Mouse (Mus musculus) left cerebral cortex, postnatal 10 days (tissue): Measurements from ENCODE around the gene Ppp4c. TPM values are rescaled to one million over a fixed set of nuclear protein-coding genes. Genes with fewer than 3 reads are reported as not detected.

ENCODE experiments used
- total RNA-seq, 2 experiments: library from RNA; stranded (reverse); gene quantifications; 2 replicates each; pipeline ENCODE4 v1.2.3; 2021

Ppp4c gene
- total RNA-seq, 2 experiments from 2014 or later: 54.4 to 56.2 TPM

Other genes with a start within 250 kb of the Ppp4c start
- gene Eif3c, start 226.1 kb downstream of the Ppp4c start, total RNA-seq: 100 to 1,000 TPM; 194 to 195 TPM
- gene Apobr, start 207.6 kb downstream of the Ppp4c start, total RNA-seq: 1 to 10 TPM in 1 of 2 experiments, under 1 TPM in 1; 0.97 to 1.1 TPM
- 10 to 100 TPM; 21.2 to 22.1 TPM for gene Cln3, start 206.7 kb downstream of the Ppp4c start, total RNA-seq
- gene Il27, start 197.6 kb downstream of the Ppp4c start, total RNA-seq: not detected
- gene Nupr1, start 161.6 kb downstream of the Ppp4c start, total RNA-seq: 1 to 10 TPM; 8.7 to 8.9 TPM
- 10 to 100 TPM; 32.8 to 42.3 TPM for gene Sgf29, start 143.2 kb downstream of the Ppp4c start, total RNA-seq
- gene Sult1a1, start 116.1 kb downstream of the Ppp4c start, total RNA-seq: 1 to 10 TPM; 2.7 to 8.2 TPM
- gene Bola2, start 97.1 kb downstream of the Ppp4c start, total RNA-seq: 100 to 1,000 TPM; 118 to 124 TPM
- gene Slx1b, start 96.7 kb downstream of the Ppp4c start, total RNA-seq: 10 to 100 TPM; 21.6 to 22.5 TPM
- 100 to 1,000 TPM; 178 to 199 TPM for gene Coro1a, start 84.7 kb downstream of the Ppp4c start, total RNA-seq
- 100 to 1,000 TPM; 260 to 263 TPM for gene Mapk3, start 32.9 kb downstream of the Ppp4c start, total RNA-seq
- 1 to 10 TPM; 2.6 to 3.5 TPM for gene Gdpd3, start 26.2 kb downstream of the Ppp4c start, total RNA-seq
- 100 to 1,000 TPM; 167 to 169 TPM for gene Ypel3, start 15.5 kb downstream of the Ppp4c start, total RNA-seq
- gene Tbx6, start 11.0 kb downstream of the Ppp4c start, total RNA-seq: under 1 TPM; 0.21 to 0.41 TPM
- gene Fam57b, start 5.2 kb upstream of the Ppp4c start, total RNA-seq: 100 to 1,000 TPM; 135 to 141 TPM
- not detected for gene 4930451I11Rik, start 39.1 kb upstream of the Ppp4c start, total RNA-seq
- gene Doc2a, start 54.9 kb upstream of the Ppp4c start, total RNA-seq: 10 to 100 TPM; 74.1 to 80.3 TPM
- 10 to 100 TPM; 32.4 to 41.1 TPM for gene Hirip3, start 69.5 kb upstream of the Ppp4c start, total RNA-seq
- 10 to 100 TPM; 51.5 to 56.4 TPM for gene Ino80e, start 69.9 kb upstream of the Ppp4c start, total RNA-seq
- gene Taok2, start 92.2 kb upstream of the Ppp4c start, total RNA-seq: 100 to 1,000 TPM; 161 to 168 TPM
- gene Tmem219, start 130.4 kb upstream of the Ppp4c start, total RNA-seq: 10 to 100 TPM; 22.4 to 25.2 TPM
- 100 to 1,000 TPM; 143 to 150 TPM for gene Kctd13, start 136.4 kb upstream of the Ppp4c start, total RNA-seq
- 10 to 100 TPM; 49.0 to 58.8 TPM for gene Asphd1, start 157.1 kb upstream of the Ppp4c start, total RNA-seq
- 100 to 1,000 TPM; 306 to 312 TPM for gene Sez6l2, start 158.1 kb upstream of the Ppp4c start, total RNA-seq
- 100 to 1,000 TPM; 163 to 166 TPM for gene Cdipt, start 183.4 kb upstream of the Ppp4c start, total RNA-seq
- gene Cdiptos, start 183.6 kb upstream of the Ppp4c start, total RNA-seq: under 1 TPM in 1 of 2 experiments, not detected in 1; 0.17 TPM
- gene Mvp, start 222.1 kb upstream of the Ppp4c start, total RNA-seq: 1 to 10 TPM; 4.4 to 4.5 TPM
- under 1 TPM in 1 of 2 experiments, not detected in 1; 0.94 TPM for gene Pagr1b, start 224.0 kb upstream of the Ppp4c start, total RNA-seq
- 10 to 100 TPM; 17.1 to 17.7 TPM for gene Pagr1a, start 224.9 kb upstream of the Ppp4c start, total RNA-seq
- 10 to 100 TPM; 38.9 to 40.8 TPM for gene Gm42742, start 228.6 kb upstream of the Ppp4c start, total RNA-seq
- gene Prrt2, start 228.7 kb upstream of the Ppp4c start, total RNA-seq: 100 to 1,000 TPM; 182 to 196 TPM
- gene Maz, start 234.5 kb upstream of the Ppp4c start, total RNA-seq: 100 to 1,000 TPM; 265 to 274 TPM
- gene Kif22, start 250.0 kb upstream of the Ppp4c start, total RNA-seq: 1 to 10 TPM; 8.8 to 9.8 TPM